Mouse (Mus musculus): ENCODE measurements around the gene Defb41. TPM values are rescaled to one million over a fixed set of nuclear protein-coding genes. Genes with fewer than 3 reads are reported as not detected.

Gene Defb41
- polyA plus RNA-seq, 1 experiment from 2014 or later: not detected

Other genes starting within 250 kb of the Defb41 start
- not detected in 2 replicates for gene Crisp4, start 119.2 kb downstream of the Defb41 start, polyA plus RNA-seq (2015; fragmentation: Nextera tagmentation; extraction: Ambion mirVana)
- not detected in 2 replicates for gene Defb18, start 27.7 kb downstream of the Defb41 start, polyA plus RNA-seq (2015; fragmentation: Nextera tagmentation; extraction: Ambion mirVana)